Mouse (Mus musculus): ENCODE measurements around the gene Pipox.

The Pipox gene

DNA sequence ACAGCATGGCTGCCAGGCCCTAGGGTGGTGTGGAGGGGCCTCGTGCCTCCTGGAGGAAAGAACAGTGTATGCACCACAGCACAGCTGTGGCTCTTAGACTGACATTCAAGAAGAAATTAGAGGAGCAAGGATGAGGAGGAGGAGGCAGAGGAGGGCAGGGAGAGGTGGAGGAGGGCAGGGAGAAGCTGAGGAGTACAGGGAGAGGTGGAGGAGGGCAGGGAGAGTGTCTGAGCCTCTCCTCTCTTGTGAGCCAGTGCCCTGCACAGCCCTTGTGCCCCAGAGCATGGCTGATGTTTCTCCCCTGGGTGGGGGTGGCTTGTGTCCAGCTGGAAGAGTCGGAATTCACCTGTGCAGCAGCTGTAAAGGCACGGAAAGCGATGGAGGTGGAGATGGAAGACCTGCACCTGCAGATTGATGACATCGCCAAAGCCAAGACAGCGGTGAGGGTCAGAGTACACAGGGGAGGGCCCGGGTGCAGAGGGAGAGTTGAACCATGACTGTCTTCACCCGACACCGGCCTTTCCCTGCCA, 46.2 kb downstream of the Pipox start:
- no peak for DNase-seq (ENCODE audit: low spot score in 2 of 2)

DNA sequence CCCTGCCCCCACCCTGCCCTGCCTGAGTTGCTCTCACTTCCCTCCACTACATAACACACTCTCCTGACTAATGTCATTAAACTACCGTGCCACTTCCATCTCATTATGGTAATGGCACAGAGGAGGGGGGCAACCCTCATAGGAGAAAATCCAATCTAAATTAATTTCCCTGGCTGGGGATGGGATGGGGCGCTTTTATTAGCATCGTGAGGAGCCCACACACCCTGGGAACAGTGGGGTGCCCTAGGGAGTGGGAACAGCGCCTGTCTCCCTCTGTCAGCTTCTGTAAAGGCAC, 50.0 kb downstream of the Pipox start:
- DNase-seq (ENCODE audit: low spot score in 2 of 2) = no peak

DNA sequence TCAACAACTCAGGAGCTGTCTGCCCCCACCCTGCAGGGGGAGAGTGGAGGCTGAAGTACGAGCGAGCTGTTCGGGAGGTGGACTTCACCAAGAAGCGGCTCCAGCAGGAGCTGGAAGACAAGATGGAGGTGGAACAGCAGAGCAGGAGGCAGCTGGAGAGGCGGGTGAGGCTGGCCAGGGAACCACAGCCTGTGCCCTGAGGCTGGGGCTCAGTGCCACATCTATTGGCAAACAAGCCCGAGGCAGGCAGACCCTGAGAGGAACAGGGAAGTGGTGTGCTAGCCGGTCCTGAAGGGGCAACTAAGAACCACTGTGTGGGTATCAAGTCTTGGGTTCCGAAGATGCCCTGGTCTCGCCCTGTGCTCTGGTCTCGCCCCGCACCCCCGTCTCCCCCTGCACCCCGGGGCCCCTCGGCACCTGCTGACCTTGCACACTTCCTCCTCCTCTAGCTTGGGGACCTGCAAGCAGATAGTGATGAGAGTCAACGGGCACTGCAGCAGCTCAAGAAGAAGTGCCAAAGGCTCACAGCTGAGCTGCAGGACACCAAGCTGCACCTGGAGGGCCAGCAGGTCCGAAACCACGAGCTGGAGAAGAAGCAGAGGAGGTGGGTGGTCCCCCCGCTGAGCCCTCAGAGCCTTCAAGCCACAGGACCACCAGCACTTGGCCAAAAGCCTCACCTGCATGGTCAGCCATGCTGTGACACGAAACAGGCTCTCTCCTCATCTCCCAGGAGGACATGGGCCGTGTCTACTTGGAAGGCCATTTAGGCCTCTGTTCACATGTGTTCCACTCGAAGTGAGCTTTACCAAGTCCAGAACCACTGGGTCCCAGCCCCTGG, 50.6 kb downstream of the Pipox start:
- DNase-seq (ENCODE audit: low spot score in 2 of 2) = no peak

DNA sequence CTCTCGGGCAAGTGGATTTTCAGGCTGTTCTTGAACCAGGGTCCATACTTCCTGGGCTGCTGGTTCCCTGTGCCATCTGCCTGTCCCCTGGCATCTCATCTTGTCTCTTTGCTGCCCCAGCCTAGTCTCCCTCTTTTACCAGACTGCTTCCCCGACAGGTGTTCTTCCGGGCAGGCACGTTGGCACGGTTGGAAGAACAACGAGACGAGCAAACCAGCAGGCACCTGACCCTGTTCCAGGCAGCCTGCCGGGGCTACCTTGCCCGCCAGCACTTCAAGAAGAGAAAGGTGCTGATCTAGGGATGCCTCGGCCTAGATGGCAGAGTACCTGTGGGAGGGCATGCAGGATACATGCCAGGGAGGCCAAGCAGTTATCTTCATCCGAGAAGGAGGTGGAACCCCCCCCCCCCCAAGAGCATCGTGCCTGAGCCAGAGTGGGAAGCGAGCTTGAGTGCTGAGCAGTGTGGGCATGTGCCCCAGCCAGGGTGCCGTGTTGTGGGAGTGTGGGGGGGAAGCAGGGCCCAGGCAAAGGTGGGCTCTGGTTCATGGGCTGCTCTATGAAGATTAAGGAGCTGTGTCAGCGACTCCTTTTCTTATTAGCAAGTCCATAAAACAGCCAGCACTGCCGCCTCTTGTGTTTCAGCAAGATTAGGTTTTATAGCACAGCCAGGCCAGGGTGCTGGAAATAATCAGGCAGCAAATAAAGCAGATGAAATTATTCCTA, 53.2 kb downstream of the Pipox start:
- DNase-seq (ENCODE audit: low spot score in 2 of 2) = no peak

DNA sequence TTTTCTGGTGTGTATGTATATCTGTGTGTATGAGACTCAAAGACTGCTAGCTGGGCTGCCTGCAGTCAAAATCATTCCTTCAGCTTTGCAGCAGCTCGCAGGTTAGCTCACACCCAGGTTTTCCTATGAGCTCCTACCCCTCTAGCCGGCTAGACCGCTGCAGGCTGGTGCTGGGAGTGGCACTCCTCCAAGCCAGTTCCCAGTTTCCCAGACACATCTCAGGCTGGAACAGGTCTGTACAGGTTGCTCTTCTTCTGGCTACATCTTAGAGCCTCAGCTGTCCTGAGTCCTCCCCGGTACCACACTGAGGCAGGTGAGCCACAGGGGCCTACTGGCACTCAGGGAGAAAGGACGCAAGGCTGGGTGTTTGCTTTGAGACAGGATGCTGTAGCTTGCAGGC, 56.0 kb downstream of the Pipox start:
- no peak for DNase-seq (ENCODE audit: low spot score in 2 of 2)

DNA sequence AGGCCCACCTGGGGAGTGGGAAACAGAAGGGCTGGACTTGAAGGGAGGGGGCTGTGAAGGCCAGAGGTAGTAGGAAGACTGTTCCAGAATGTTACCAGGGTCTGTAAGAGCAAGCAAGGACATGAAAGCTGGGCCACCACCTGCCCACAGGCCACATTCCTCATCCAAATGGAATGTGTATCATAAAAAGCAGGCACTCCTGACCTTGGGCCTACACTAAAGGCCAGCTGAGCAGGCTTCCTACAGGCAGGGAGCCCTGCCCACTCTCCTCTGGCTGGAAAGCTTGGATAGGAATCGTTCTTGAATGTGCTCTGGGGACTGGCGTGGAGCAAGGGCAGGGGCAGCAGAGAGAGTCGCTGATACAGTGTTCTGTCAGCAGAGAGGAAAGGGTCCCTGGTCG, 57.1 kb downstream of the Pipox start:
- no peak for DNase-seq (ENCODE audit: low spot score in 2 of 2)

DNA sequence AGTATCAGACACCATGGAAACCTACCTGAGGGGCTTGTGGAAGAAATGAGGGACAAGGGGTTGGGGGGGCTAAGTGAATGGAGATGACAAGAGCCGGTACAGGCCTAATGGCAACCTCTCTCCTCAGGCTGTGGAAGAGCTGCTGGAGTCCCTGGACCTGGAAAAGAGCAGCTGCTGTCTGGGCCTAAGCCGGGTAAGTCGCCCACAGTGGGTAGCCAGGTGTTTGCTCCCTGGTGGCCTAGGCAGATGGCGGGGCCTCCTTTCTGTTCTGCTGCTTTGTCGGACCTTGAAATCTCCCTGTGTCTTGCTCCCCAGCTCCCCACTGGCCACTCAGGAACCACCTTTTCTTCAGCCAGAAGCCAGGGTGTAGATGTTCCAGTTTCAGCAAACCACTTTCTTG, 57.6 kb downstream of the Pipox start:
- no peak for DNase-seq (ENCODE audit: low spot score in 2 of 2)

DNA sequence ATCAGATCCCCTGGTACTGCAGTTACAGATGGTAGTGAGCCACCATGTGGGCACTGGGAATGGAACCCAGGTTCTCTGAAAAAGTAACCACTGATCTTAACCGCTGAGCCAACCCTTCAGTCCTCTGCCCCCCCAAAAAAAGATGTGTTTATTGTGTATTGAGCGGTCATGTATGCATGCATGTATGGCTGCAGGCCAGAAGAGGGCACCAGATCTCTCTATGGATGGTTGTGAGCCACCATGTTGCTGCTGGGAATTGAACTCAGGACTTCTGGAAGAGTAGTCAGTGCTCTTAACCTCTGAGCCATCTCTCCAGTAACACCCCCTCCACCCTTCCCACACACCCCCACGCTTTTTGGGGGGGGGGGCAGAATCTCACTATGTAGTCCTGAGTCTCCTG, 58.8 kb downstream of the Pipox start:
- no peak for DNase-seq (ENCODE audit: low spot score in 2 of 2)

DNA sequence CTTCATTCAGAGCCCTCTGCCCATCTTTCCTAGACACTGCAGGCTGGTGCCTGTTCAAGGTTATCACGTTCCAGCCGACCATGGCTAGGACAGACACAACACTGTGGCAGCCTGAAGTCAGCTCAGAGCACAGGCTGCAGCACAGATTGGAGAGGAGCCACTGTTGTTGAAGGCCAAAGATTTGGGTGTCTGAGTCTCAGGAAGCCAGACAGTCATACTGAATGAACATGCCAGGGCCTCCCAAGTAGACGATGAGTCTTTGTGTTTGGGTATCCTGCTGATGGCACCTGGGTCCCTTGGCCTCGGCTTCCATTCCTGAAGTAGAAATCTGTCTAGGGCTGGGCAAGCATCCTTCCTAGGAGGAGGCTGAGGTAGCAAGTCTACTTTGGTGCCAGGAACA, 61.4 kb downstream of the Pipox start:
- no peak for DNase-seq (ENCODE audit: low spot score in 2 of 2)

DNA sequence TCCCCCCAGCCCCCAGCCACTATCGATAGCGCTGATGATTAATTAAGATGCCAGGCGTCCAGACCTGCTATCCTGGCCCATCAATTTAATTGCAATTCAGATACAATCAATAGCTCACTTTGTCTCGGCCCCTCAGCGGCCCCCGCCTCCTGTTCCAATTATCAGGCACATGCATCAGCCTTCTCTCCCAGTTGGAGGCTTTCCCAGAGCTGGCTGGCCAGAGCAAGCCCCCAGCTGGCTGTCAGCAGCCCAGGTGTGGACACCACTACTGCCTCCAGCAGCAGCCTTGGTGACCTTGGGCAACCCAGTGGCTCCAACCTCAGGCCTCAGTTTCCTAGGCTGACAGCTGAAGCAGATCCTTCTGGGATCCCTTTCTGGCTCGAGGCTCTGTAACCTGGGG, 63.0 kb downstream of the Pipox start:
- DNase-seq (ENCODE audit: low spot score in 2 of 2) = no peak
